Mouse (Mus musculus): ENCODE measurements around the gene Frrs1l.
A peak's percentile ranks its signal among the peaks of the same experiment; 100 is the strongest.

Frrs1l gene

GRCm38 (mm10) chr4:56963687-56964086, 26.5 kb downstream of the Frrs1l start:
- DNase-seq, result no peak

GRCm38 (mm10) chr4:56961320-56961925, 28.8 kb downstream of the Frrs1l start:
- peak; percentile 40 for DNase-seq

GRCm38 (mm10) chr4:56957518-56957917, 32.7 kb downstream of the Frrs1l start:
- DNase-seq, result no peak

GRCm38 (mm10) chr4:56953235-56953634, 37.0 kb downstream of the Frrs1l start:
- DNase-seq, result no peak

- no peak for DNase-seq
Observed at GRCm38 (mm10) chr4:56951701-56952100, 38.5 kb downstream of the Frrs1l start.

GRCm38 (mm10) chr4:56949494-56949893, 40.7 kb downstream of the Frrs1l start:
- no peak for DNase-seq

- peak; percentile 93 for DNase-seq
Observed at GRCm38 (mm10) chr4:56946641-56947640, 43.2 kb downstream of the Frrs1l start, which contains the start of gene Tmem245. Gene Tmem245, minus strand, starts transcription at chr4:56947437.

GRCm38 (mm10) chr4:56946180-56946579, 44.0 kb downstream of the Frrs1l start:
- no peak for DNase-seq

GRCm38 (mm10) chr4:56944286-56944685, 45.9 kb downstream of the Frrs1l start:
- peak; percentile 57 for DNase-seq

GRCm38 (mm10) chr4:56943258-56943657, 46.9 kb downstream of the Frrs1l start:
- no peak for DNase-seq

- no peak for DNase-seq
Observed at GRCm38 (mm10) chr4:56942567-56942966, 47.6 kb downstream of the Frrs1l start.

GRCm38 (mm10) chr4:56941481-56941880, 48.7 kb downstream of the Frrs1l start:
- no peak for DNase-seq

GRCm38 (mm10) chr4:56937136-56937535, 53.1 kb downstream of the Frrs1l start:
- peak; percentile 18 for DNase-seq

- DNase-seq, result no peak
Observed at GRCm38 (mm10) chr4:56935327-56935726, 54.9 kb downstream of the Frrs1l start.

GRCm38 (mm10) chr4:56933154-56933553, 57.0 kb downstream of the Frrs1l start:
- DNase-seq, result no peak

- DNase-seq, result no peak
Observed at GRCm38 (mm10) chr4:56932096-56932495, 58.1 kb downstream of the Frrs1l start.

GRCm38 (mm10) chr4:56930312-56930711, 59.9 kb downstream of the Frrs1l start:
- no peak for DNase-seq

- no peak for DNase-seq
Observed at GRCm38 (mm10) chr4:56926971-56927370, 63.2 kb downstream of the Frrs1l start.

GRCm38 (mm10) chr4:56922229-56922628, 68.0 kb downstream of the Frrs1l start:
- DNase-seq, result no peak

- no peak for DNase-seq
Observed at GRCm38 (mm10) chr4:56915732-56916325, 74.4 kb downstream of the Frrs1l start.

- DNase-seq, result no peak
Observed at GRCm38 (mm10) chr4:56914761-56915160, 75.4 kb downstream of the Frrs1l start.

GRCm38 (mm10) chr4:56914338-56914737, 75.9 kb downstream of the Frrs1l start:
- no peak for DNase-seq

- no peak for DNase-seq
Observed at GRCm38 (mm10) chr4:56912382-56913001, 77.7 kb downstream of the Frrs1l start.

All from kidney, adult 18-20 months (tissue).